Mouse (Mus musculus): ENCODE measurements at regions not wholly inside any gene's neighbourhood (a gene's known extent, or its start where the extent isn't known, plus 50 kb on each side); places are given as distances from the start of the nearest gene placed in this dataset.

- DNase-seq (ENCODE audit: low spot score in 2 of 2), result no peak
Measured at GRCm38 (mm10) chr4:31392932-31393632, 570.8 kb upstream of the Map3k7 start.

DNA sequence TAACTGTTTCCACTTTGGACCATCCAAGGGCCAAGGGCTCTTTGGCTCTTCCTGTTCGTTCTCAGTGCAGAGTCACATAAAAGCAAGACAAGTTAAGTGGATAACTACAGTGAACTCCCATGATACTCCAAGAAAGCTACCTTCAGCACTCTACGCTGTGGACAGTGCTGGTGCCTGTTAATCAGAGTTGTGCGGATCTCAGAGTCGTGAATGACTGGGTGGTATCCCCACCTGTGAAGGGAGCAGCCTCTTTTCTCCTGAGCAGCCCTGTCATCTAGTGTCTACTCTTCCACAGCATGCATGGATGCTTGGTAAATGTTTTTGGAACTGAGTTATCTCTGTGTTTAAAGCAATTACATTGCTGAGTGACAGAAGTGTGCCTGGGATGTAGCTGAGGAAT is 568.4 kb upstream of the Map3k7 start:
- no peak for DNase-seq (ENCODE audit: low spot score in 2 of 2)

- no peak for DNase-seq (ENCODE audit: low spot score in 2 of 2)
Measured at GRCm38 (mm10) chr4:31403976-31404375, 559.9 kb upstream of the Map3k7 start.

- DNase-seq (ENCODE audit: low spot score in 2 of 2), result no peak
Measured at GRCm38 (mm10) chr4:31404840-31405714, 558.8 kb upstream of the Map3k7 start.

DNA sequence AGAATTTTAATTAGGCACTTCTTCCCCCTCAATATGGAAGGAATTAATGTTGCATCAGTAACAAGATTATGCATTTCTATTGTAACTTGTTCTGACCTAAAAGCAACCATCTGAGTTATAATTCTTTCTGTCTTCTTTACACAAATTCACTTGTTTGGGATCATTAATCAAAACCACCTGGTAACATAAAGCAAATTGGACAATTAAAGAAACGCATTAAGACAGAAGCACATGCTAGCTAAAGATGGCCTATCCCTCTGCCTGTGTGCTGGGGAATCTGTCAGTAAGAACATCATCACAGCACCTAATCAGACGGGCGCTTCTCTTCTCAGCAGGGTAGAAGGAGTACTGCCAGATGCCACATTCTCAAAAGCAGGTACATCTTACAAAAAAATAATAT is 553.7 kb upstream of the Map3k7 start:
- no peak for DNase-seq (ENCODE audit: low spot score in 2 of 2)

DNA sequence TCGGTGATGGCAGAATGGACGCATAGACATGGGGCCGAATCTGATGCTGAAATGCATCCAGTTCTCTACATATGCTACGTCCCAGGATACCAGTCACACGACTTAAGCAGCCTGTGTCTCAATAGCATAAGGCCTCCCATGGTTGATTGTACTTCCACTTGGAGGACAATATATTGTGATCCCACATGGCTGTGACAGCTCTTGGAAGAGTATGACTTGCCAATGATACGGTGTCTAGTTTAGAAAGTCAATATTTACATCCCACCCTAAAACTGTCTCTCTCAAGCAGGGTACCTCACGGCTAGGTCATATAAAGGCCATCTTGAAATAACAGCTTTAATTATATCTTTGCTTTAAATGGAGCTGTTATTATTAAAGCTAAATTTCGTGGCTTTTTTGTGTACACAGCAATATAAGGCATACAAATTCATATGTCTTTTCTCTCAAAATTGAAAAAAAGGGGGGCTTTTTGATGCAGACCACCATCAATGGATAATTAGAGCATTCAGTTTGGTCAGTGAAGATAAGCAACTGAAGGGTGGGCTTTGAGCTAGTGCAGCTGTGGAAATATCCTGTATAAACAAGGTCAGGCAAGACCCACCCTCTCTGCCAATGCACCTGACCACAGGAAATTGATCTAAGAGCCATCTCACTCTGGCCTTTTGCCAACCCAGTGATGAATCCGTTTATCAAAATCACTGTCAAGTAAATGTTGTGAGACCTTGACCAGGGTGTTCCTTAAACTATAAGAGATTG is 551.9 kb upstream of the Map3k7 start:
- DNase-seq (ENCODE audit: low spot score in 2 of 2), result no peak

- DNase-seq (ENCODE audit: low spot score in 2 of 2), result no peak
Measured at GRCm38 (mm10) chr4:31417161-31417560, 546.7 kb upstream of the Map3k7 start.

- peak; percentile 23 to 44 for DNase-seq (ENCODE audit: low spot score in 2 of 2)
Measured at GRCm38 (mm10) chr4:31419240-31419639, 544.7 kb upstream of the Map3k7 start.

- DNase-seq (ENCODE audit: low spot score in 2 of 2), result no peak
Measured at GRCm38 (mm10) chr4:31420167-31420566, 543.7 kb upstream of the Map3k7 start.

DNA sequence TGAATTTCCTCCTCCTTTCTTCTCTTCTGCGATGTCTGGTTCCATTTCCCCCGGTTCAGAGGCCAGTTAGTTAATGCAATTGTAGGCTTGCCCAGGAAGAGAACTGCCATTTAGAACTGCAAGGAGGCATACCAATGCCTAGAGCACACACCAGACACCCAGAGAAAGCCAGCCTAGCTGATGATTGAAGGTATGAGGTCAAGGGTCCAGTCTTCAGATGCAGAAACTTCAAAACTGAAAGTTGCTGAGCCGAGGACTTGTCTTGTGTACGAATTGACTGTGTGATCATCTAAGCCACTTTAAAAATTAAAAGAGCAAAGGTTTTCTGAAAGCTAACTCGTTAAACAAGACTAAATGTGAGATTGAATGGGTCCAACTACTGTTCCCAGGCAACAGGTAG is 542.5 kb upstream of the Map3k7 start:
- DNase-seq (ENCODE audit: low spot score in 2 of 2), result no peak

DNA sequence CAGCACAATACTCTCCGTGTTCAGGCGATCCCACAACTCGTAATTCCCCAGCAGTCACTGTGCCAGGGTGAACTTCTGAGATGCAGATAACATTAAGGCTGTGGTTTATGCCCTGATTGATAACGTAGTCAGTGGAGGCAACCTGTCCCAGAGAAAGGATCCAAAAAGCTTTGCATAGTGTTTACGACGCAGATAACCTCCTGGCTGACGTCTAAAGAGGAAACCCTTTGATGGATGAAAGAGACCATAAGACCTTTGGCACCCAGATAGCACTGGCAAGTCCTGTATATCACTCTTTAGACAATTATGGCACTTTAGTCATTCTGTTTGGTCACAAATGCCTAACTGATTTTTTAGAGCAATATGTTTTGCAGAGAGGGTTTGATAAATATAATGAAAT is 538.8 kb upstream of the Map3k7 start:
- DNase-seq (ENCODE audit: low spot score in 2 of 2), result no peak

DNA sequence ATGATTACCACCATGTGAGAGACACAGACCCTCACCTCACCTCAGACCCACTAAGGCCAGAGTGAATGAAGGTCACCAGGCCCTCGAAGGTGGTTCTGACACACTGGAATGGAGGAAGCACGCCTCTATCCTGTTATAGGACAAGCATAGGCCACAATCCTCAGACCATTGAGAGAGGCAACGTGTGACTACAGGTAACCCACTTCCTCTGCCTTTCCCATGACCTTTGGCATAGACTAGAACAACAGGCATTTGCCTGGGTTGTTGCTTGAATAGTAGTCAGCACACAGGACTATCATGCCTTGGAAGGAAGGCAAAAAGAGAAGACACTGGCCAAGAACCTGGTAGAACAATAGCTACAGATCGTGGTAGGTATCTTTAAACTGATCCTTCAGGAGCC is 538.2 kb upstream of the Map3k7 start:
- DNase-seq (ENCODE audit: low spot score in 2 of 2), result no peak

GRCm38 (mm10) chr4:31426169-31427030 is 537.5 kb upstream of the Map3k7 start:
- no peak for DNase-seq (ENCODE audit: low spot score in 2 of 2)

- DNase-seq (ENCODE audit: low spot score in 2 of 2), result no peak
Measured at GRCm38 (mm10) chr4:31433943-31434342, 530.0 kb upstream of the Map3k7 start.

- no peak for DNase-seq (ENCODE audit: low spot score in 2 of 2)
Measured at GRCm38 (mm10) chr4:31454898-31455297, 509.0 kb upstream of the Map3k7 start.

DNA sequence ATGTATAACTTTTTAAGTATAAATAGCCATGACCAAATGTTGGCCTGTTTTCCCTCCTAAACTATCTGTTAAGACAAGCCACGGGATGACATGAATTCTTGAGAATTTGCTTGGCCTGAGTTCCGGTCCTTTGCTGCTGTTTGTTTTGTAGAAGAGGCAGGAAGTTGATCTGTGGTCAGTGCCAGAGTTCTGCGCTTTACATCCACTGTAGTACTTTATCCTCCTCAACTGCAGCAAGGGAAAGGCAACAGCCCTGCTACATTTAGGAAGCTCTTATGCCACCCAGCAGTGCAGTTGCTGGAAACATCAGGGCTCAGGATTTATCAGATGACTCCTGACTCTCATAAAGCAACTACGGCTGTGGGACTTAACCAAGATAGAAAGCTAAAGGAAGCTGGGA is 508.4 kb upstream of the Map3k7 start:
- no peak for DNase-seq (ENCODE audit: low spot score in 2 of 2)

DNA sequence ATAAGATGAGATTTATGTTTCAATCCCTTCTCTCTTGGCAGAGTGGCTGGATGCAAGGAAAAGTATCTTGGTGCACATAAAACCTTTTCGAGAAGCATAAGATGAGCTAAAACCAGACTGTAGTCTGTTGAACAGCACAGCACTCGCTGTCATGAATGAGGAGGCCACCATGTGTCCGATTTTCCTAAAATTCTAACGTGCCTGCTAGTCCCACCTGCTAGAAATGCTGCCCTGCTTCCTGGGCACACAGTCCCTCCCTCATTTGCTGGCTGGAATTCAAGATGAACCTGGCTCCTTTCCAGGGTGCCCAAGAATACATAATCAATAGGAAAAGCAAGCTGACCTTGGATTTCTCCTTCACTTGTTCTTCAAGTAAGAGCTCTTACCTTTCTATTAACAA is 501.4 kb upstream of the Map3k7 start:
- no peak for DNase-seq (ENCODE audit: low spot score in 2 of 2)

DNA sequence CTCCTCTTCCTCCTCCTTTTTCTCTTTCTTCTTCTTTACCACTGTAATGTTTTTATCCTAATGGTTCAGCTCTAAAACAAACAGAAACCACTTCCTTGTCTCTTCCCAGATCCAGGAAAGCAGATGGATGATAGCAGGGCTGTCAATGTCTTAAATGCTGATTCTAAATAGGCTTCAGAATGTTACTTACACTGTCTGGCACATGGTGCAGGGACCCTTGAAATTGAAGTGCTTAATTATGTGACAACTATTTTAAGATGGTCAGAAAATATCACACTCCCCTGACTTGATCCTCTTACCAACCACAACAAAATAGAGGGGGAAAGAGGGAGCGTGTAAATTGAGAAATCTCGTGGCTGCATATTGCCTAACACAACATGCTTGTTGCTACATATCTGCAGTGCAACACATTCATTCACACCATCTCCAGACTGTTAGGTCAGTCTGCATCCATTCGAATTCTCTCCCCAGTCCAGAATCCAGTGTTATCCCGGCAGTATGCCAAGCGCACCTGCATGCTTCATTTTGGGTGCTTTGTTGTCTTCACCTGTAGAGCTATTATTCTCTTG is 500.7 kb upstream of the Map3k7 start:
- no peak for DNase-seq (ENCODE audit: low spot score in 2 of 2)

GRCm38 (mm10) chr4:31468306-31468705 is 495.6 kb upstream of the Map3k7 start:
- no peak for DNase-seq (ENCODE audit: low spot score in 2 of 2)

DNA sequence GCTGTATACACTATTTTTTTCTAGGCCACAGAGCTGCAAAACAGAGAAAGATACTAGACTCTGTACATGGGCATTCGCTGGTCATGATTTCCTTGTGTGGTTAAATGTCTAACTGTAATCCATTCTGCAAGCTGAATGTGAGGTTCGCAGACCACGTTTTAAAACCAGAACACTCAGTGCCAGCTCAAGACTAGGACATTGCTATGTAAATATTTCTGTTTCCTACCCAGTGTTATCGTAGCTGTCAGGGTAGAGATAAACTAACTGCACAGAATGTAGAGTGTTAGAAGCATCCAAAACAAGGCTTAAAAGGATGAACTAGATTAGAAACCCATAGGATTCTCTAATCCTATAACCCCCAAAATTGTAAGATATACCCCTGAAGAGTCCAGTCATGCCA is 494.1 kb upstream of the Map3k7 start:
- no peak for DNase-seq (ENCODE audit: low spot score in 2 of 2)

- no peak for DNase-seq (ENCODE audit: low spot score in 2 of 2)
Measured at GRCm38 (mm10) chr4:31492535-31492934, 471.4 kb upstream of the Map3k7 start.

All from layer of hippocampus, adult 8-10 months (tissue).